Mouse (Mus musculus): Measurements from ENCODE around the gene Dpm2. TPM values are rescaled to one million over a fixed set of nuclear protein-coding genes. Genes with fewer than 3 reads are reported as not detected.

Dpm2 gene
- total RNA-seq (2023) = 51.3 to 67.8 TPM (median 59.1 TPM) in 4 replicates

GRCm38 (mm10) chr2:32570698-32571494 is at the start of gene Dpm2:
TSS of gene Dpm2 (plus strand) at chr2:32570858.

GRCm38 (mm10) chr2:32534733-32535471 is 35.8 kb upstream of the Dpm2 start, which contains the start of gene Fam102a:
TSS of gene Fam102a (plus strand) at chr2:32535332.

GRCm38 (mm10) chr2:32574497-32574896 is 3.8 kb downstream of the Dpm2 start, which contains the start of gene Pip5kl1:
TSS of gene Pip5kl1 (plus strand) at chr2:32574797.

GRCm38 (mm10) chr2:32575586-32576160 is 5.0 kb downstream of the Dpm2 start, which contains the start of gene 9430097D07Rik:
TSS of gene 9430097D07Rik (minus strand) at chr2:32575684.

GRCm38 (mm10) chr2:32586871-32587351 is 16.3 kb downstream of the Dpm2 start, which contains the start of gene St6galnac4:
TSS of gene St6galnac4 (plus strand) at chr2:32587095.

GRCm38 (mm10) chr2:32599409-32599808 is 28.8 kb downstream of the Dpm2 start, which contains the start of gene St6galnac6:
TSS of gene St6galnac6 (plus strand) at chr2:32599709.

GRCm38 (mm10) chr2:32621517-32621859 is 50.8 kb downstream of the Dpm2 start, which contains the start of gene Ak1:
TSS of gene Ak1 (plus strand) at chr2:32621758.

Other genes with a start within 250 kb of the Dpm2 start
- 129 to 145 TPM (median 135 TPM) in 4 replicates for gene Ciz1, start 218.5 kb upstream of the Dpm2 start, total RNA-seq (2023)
- 0.53 TPM in 1 of 4 replicates, not detected in the others for gene Dnm1, start 217.5 kb upstream of the Dpm2 start, total RNA-seq (2023)
- 45.9 to 49.6 TPM (median 48.1 TPM) in 4 replicates for gene 1110008P14Rik, start 188.9 kb upstream of the Dpm2 start, total RNA-seq (2023)
- gene Lcn2, start 182.6 kb upstream of the Dpm2 start, total RNA-seq (2023) = 1.1 to 2.4 TPM (median 2.2 TPM) in 3 of 4 replicates, not detected in the other
- gene Ptges2, start 175.0 kb upstream of the Dpm2 start, total RNA-seq (2023) = 7.4 to 9.9 TPM (median 9.3 TPM) in 4 replicates
- gene Naif1, start 120.4 kb upstream of the Dpm2 start, total RNA-seq (2023) = 4.3 to 4.8 TPM (median 4.6 TPM) in 4 replicates
- 38.8 to 45.2 TPM (median 41.0 TPM) in 4 replicates for gene Slc25a25, start 119.4 kb upstream of the Dpm2 start, total RNA-seq (2023)
- 67.0 to 70.2 TPM (median 68.4 TPM) in 4 replicates for gene Fam102a, start 35.5 kb upstream of the Dpm2 start, total RNA-seq (2023)
- 0.57 to 2.8 TPM (median 1.4 TPM) in 4 replicates for gene Pip5kl1, start 3.9 kb downstream of the Dpm2 start, total RNA-seq (2023)
- gene 9430097D07Rik, start 4.8 kb downstream of the Dpm2 start, total RNA-seq (2023) = not detected in 4 replicates
- 59.5 to 63.4 TPM (median 60.8 TPM) in 4 replicates for gene St6galnac4, start 16.2 kb downstream of the Dpm2 start, total RNA-seq (2023)
- 6.1 to 11.7 TPM (median 8.8 TPM) in 4 replicates for gene St6galnac6, start 28.9 kb downstream of the Dpm2 start, total RNA-seq (2023)
- gene Ak1, start 50.9 kb downstream of the Dpm2 start, total RNA-seq (2023) = 0.29 to 1.5 TPM (median 1.2 TPM) in 3 of 4 replicates, not detected in the other
- 0.36 to 0.98 TPM (median 0.64 TPM) in 4 replicates for gene Eng, start 75.7 kb downstream of the Dpm2 start, total RNA-seq (2023)
- gene Fpgs, start 133.3 kb downstream of the Dpm2 start, total RNA-seq (2023) = 28.2 to 32.0 TPM (median 29.1 TPM) in 4 replicates
- 141 to 157 TPM (median 152 TPM) in 4 replicates for gene Cdk9, start 142.2 kb downstream of the Dpm2 start, total RNA-seq (2023)
- gene Sh2d3c, start 150.2 kb downstream of the Dpm2 start, total RNA-seq (2023) = 87.7 to 98.5 TPM (median 92.5 TPM) in 4 replicates
- gene 6330409D20Rik, start 170.2 kb downstream of the Dpm2 start, total RNA-seq (2023) = not detected in 4 replicates
- gene Tor2a, start 186.4 kb downstream of the Dpm2 start, total RNA-seq (2023) = 29.3 to 33.7 TPM (median 32.8 TPM) in 4 replicates
- gene Ttc16, start 204.8 kb downstream of the Dpm2 start, total RNA-seq (2023) = 0.27 TPM in 1 of 4 replicates, not detected in the others
- gene Ptrh1, start 204.9 kb downstream of the Dpm2 start, total RNA-seq (2023) = 3.1 to 7.2 TPM (median 4.9 TPM) in 4 replicates
- not detected in 4 replicates for gene Cfap157, start 213.6 kb downstream of the Dpm2 start, total RNA-seq (2023)